Mouse (Mus musculus): ENCODE measurements around the gene Creld2. TPM values are rescaled to one million over a fixed set of nuclear protein-coding genes. Genes with fewer than 3 reads are reported as not detected.

Gene Creld2
- polyA plus RNA-seq, 1 experiment = 372 TPM

DNA sequence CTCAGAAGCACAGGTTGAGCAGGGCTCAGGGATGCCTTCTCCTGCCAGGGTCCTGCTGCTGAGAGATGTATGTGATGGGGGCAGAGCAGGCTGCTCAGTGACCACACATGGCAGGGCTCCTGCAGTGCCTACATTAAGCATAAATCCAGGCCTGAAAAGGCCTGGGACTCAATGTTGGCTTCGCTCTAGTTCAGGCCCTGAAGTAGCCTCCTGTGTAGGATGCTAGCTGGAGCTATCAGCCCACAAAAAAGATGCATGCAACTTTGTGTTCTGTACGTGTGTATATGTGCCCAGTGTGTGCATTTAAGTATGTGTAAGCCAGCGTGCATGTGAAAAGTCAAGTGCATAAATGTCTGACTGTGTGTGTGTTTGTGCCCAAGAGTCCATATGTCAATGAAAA is 54.6 kb downstream of the Creld2 start:
- no peak overlapping the region for H3K4me3 ChIP-seq (ENCODE audit: control insufficient read depth, low read depth, low read length)
- TF ChIP-seq CTCF (IDR thresholded peaks at IDR 0.05; ENCODE audit: control insufficient read depth, insufficient read depth, insufficient replicate concordance, low read depth, low read length) = no peak
- no peak for TF ChIP-seq POLR2A (IDR thresholded peaks at IDR 0.05; ENCODE audit: control insufficient read depth, low read depth, low read length)
- no peak overlapping the region for H3K27ac ChIP-seq (ENCODE audit: control insufficient read depth, insufficient read depth, low read depth, low read length)
- no peaks in the 10 kb centered on the region for H3K27me3 ChIP-seq (ENCODE audit: control insufficient read depth, insufficient read depth, low read length)
- peaks cover 11% of the 10 kb centered on the region for H3K4me1 ChIP-seq (ENCODE audit: control insufficient read depth, insufficient read depth, low read length)
- H3K36me3 ChIP-seq (ENCODE audit: control insufficient read depth, insufficient read depth, low read length) = no peaks in the 10 kb centered on the region

DNA sequence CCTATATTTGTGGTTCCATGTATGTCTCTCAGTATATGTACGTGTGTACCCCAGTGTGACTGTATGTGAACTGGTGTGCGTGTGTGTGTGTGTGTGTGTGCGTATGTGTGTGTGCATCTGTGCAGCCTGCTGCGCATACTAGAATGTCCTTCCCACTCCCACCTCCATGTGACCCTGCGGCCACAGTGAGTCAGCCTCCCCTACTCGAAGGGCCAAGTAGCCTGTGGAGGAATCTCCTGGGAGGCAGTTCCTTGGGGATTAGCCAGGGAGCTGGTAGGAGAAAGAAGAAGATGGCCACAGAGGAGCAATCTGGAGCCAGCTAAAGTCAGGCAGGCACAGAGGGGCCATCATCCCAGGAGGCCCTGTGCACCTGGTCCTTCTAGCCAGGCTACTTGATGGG is 55.0 kb downstream of the Creld2 start:
- TF ChIP-seq POLR2A (IDR thresholded peaks at IDR 0.05; ENCODE audit: control insufficient read depth, low read depth, low read length) (no peak), CTCF (IDR thresholded peaks at IDR 0.05; ENCODE audit: control insufficient read depth, insufficient read depth, insufficient replicate concordance, low read depth, low read length) (no peak)
- Histone ChIP-seq H3K4me3 (ENCODE audit: control insufficient read depth, low read depth, low read length) (no peak overlapping the region), H3K27ac (ENCODE audit: control insufficient read depth, insufficient read depth, low read depth, low read length) (no peak overlapping the region), H3K4me1 (ENCODE audit: control insufficient read depth, insufficient read depth, low read length) (peaks cover 11% of the 10 kb centered on the region), H3K36me3 (ENCODE audit: control insufficient read depth, insufficient read depth, low read length) (no peaks in the 10 kb centered on the region), H3K27me3 (ENCODE audit: control insufficient read depth, insufficient read depth, low read length) (no peaks in the 10 kb centered on the region)

DNA sequence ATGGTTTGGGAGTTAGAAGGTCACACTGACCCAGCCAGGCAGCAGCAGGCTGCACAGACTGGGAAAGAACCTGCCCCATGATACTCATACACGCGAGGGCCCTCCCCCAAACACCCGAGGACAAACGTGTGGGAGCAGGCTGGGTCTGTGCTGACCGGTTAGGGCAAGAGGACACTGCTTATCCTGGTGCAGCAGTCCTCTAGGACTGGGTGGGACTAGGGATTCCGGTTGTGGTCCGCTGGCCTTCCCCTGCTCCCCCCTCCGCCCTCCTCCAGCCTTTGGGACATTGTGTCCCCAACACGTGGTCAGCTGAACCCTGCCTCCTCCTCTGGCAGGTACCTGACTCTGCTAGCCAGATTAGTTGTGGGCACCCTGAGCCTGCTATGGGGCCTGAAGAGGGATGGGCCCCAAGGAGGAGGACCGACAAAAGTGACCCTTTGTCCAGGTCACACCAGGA is 56.2 kb downstream of the Creld2 start:
- H3K27ac ChIP-seq (ENCODE audit: control insufficient read depth, insufficient read depth, low read depth, low read length) = peak overlapping the region; percentile 27; the same call in 1 of the 2 replicates
- no peaks in the 10 kb centered on the region for H3K27me3 ChIP-seq (ENCODE audit: control insufficient read depth, insufficient read depth, low read length)

More for the DNA sequence above, 56.2 kb downstream of the Creld2 start:
- Histone ChIP-seq H3K4me1 (ENCODE audit: control insufficient read depth, insufficient read depth, low read length) (peaks cover 11% of the 10 kb centered on the region), H3K36me3 (ENCODE audit: control insufficient read depth, insufficient read depth, low read length) (no peaks in the 10 kb centered on the region), H3K4me3 (ENCODE audit: control insufficient read depth, low read depth, low read length) (no peak overlapping the region)
- TF ChIP-seq CTCF (IDR thresholded peaks at IDR 0.05; ENCODE audit: control insufficient read depth, insufficient read depth, insufficient replicate concordance, low read depth, low read length) = no peak

Other genes with a start within 250 kb of the Creld2 start
- 235 and 241 TPM in 2 replicates for gene Zdhhc25, start 219.3 kb upstream of the Creld2 start, polyA plus RNA-seq (2012; rRNA removed)
- gene Brd1, start 85.4 kb upstream of the Creld2 start, polyA plus RNA-seq (2012; rRNA removed) = 13.6 and 14.4 TPM in 2 replicates
- gene Zbed4, start 68.0 kb upstream of the Creld2 start, polyA plus RNA-seq (2012; rRNA removed) = 14.4 and 16.8 TPM in 2 replicates
- gene Alg12, start 328 bp upstream of the Creld2 start, polyA plus RNA-seq (2012; rRNA removed) = 24.6 and 32.8 TPM in 2 replicates
- gene Pim3, start 42.5 kb downstream of the Creld2 start, polyA plus RNA-seq (2012; rRNA removed) = 10.8 and 13.2 TPM in 2 replicates
- 171 and 179 TPM in 2 replicates for gene Ttll8, start 134.8 kb downstream of the Creld2 start, polyA plus RNA-seq (2012; rRNA removed)
- 51.1 and 56.3 TPM in 2 replicates for gene Mlc1, start 159.4 kb downstream of the Creld2 start, polyA plus RNA-seq (2012; rRNA removed)
- 56.1 and 58.4 TPM in 2 replicates for gene Mov10l1, start 163.3 kb downstream of the Creld2 start, polyA plus RNA-seq (2012; rRNA removed)
- gene Panx2, start 240.1 kb downstream of the Creld2 start, polyA plus RNA-seq (2012; rRNA removed) = 2.6 and 3.6 TPM in 2 replicates

All from testis, adult 2 months (tissue).